Mouse (Mus musculus) limb, embryonic 11.5 days (tissue): ENCODE measurements at regions not wholly inside any gene's neighbourhood (a gene's known extent, or its start where the extent isn't known, plus 50 kb on each side); places are given as distances from the start of the nearest gene placed in this dataset.

Experiments used
- ATAC-seq: fragments of 200-750 bp; cut with Nextera tagmentation; 2 replicates; pipeline ENCODE4 v1.8.0; 2017; ENCODE audit warnings: low read depth; ENCODE audit not compliant: insufficient number of reproducible peaks, low FRiP score, low TSS enrichment
- DNase-seq: peaks from one replicate; pipeline ENCODE4 v3.0.0-alpha.2; 2015; ENCODE audit warnings: low spot score
- H3K27ac ChIP-seq: fragments of 300-500 bp; sonication (generic); replicated peaks from 2 replicates; pipeline ENCODE4 v1.5.1; 2014; ENCODE audit warnings: low read depth, mild to moderate bottlenecking, low read length
- H3K27me3 ChIP-seq: fragments of 300-500 bp; sonication (generic); 2 replicates; pipeline ENCODE4 v1.6.1; 2014; ENCODE audit warnings: mild to moderate bottlenecking, low read length, mixed read lengths; ENCODE audit not compliant: control insufficient read depth, insufficient read depth
- H3K36me3 ChIP-seq: fragments of 300-500 bp; sonication (generic); 2 replicates; pipeline ENCODE4 v1.6.1; 2014; ENCODE audit warnings: mild to moderate bottlenecking, low read length, moderate library complexity, mixed read lengths; ENCODE audit not compliant: control insufficient read depth, insufficient read depth
- H3K4me1 ChIP-seq: fragments of 300-500 bp; sonication (generic); 2 replicates; pipeline ENCODE4 v1.6.1; 2014; ENCODE audit warnings: low read length, mixed read lengths; ENCODE audit not compliant: control insufficient read depth, insufficient read depth
- H3K4me2 ChIP-seq: fragments of 300-500 bp; sonication (generic); 2 replicates; pipeline ENCODE4 v1.6.1; 2014; ENCODE audit warnings: low read depth, mild to moderate bottlenecking, moderate library complexity; ENCODE audit not compliant: severe bottlenecking
- H3K4me3 ChIP-seq: fragments of 300-500 bp; sonication (generic); 2 replicates; pipeline ENCODE4 v1.5.1; 2014; ENCODE audit warnings: low read depth, low read length
- H3K9ac ChIP-seq: fragments of 300-500 bp; sonication (generic); 2 replicates; pipeline ENCODE4 v1.6.1; 2014; ENCODE audit warnings: mild to moderate bottlenecking, low read length
- H3K9me3 ChIP-seq: fragments of 300-500 bp; sonication (generic); 2 replicates; pipeline ENCODE4 v1.6.1; 2016; ENCODE audit warnings: low read length; ENCODE audit not compliant: control insufficient read depth
- WGBS: fragments of 180-500 bp; shearing (Covaris S2); extraction: QIAGEN DNeasy Blood & Tissue Kit; methylation state at CpG from one replicate; pipeline ENCODE4 v1.1.7; 2014; 5-methylcytosine and 5-hydroxymethylcytosine counted together

DNA sequence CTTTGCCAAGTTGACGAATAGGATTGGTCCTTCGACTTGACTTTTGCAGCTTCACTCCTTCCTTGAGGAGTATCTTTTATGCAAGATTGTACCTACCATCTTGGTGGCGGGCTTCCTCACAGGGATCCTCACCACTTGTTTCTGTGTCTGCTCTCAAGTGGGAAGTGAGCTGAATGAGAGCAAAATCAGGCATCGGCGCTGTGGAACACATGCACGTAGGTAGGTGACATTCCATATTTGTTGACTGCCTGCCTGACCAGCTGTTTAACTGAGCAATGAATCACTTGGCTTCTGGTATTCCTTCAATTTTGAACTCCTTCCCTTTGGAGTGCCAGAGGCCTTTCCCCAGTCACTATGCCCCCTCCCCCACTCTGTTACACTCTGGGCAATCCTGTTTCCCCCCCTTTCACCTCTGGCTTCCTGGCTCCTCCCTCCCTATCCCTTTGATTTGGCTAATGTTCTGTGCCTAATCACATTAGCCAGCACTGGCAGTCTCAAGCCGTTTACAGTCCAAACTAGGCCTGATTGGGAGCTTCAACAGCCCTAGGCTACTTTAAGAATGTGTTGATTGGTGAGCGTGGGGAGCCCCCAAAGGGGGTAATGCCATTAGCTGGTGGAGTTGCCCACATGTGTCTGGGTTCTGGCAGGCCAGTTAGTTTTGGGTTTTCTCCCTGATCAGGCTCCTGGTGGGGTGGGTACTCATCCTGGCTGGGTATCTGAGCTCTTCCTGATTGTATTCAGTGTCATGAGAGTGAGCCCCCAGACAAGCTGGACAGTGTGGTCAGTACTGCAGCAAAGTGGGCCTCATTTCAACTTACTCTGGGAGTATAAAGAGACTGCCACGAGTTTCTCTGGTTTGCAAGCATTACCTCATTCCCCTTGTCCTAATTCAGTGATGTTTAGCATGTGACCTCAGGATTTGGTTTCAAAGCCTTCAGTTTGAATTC, 285.8 kb downstream of the Bcl11a start:
- H3K4me3 ChIP-seq, result no peak overlapping the region
- H3K36me3 ChIP-seq, result no peaks in the 10 kb centered on the region
- peak; percentile 59 for DNase-seq
- H3K27me3 ChIP-seq, result no peaks in the 10 kb centered on the region
- WGBS, result 41% methylated on average over 9 of the region's 9 CpGs
- no peak overlapping the region; the same call in 1 of the 2 replicates for H3K27ac ChIP-seq
- peak; percentile 60 for ATAC-seq
- no peaks in the 10 kb centered on the region for H3K9me3 ChIP-seq
- peaks cover 22% of the 10 kb centered on the region for H3K4me1 ChIP-seq
- no peak overlapping the region for H3K9ac ChIP-seq
- no peak overlapping the region for H3K4me2 ChIP-seq

DNA sequence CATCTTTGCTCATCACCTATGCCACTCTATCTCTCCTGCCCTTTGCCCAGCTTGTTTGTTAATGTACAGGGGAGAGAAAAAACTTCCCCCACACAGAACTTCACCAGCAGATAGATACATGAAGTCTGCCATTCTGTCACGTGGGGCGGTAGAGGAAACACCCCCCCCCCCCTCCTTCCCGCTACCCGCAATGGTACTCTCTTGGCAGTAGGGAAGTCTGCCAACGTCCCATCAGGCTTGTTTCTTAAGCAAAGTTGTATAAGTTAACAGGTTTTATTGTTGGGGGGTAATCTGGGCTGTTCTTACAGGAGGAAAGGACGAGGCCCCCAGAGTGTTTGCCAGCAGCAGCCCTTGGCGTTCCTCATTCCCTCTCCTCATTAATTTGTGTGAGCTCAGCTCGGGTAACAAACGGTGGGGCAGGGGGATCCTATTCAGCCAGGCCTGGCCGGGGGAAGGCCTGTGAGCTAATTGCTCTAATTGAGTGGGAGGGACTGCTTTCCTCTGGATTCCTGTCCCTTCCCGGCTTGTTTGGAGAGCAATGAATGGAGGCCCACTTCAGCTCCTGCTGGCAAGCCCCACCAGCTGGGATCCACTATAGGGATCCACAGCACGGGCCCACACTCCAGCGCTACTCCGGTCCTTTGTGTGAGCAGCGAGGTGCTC, 292.5 kb downstream of the Bcl11a start:
- 7% methylated on average over 15 of the region's 15 CpGs for WGBS
- DNase-seq (peak; percentile 75), ATAC-seq (peak; percentile 82)
- Histone ChIP-seq H3K4me3 (no peak overlapping the region), H3K9ac (peak overlapping the region; percentile 38; the same call in 1 of the 2 replicates), H3K36me3 (no peaks in the 10 kb centered on the region), H3K27ac (peak overlapping the region; percentile 75), H3K9me3 (no peaks in the 10 kb centered on the region), H3K4me2 (peak overlapping the region; percentile 17), H3K4me1 (peaks cover 22% of the 10 kb centered on the region), H3K27me3 (no peaks in the 10 kb centered on the region)

DNA sequence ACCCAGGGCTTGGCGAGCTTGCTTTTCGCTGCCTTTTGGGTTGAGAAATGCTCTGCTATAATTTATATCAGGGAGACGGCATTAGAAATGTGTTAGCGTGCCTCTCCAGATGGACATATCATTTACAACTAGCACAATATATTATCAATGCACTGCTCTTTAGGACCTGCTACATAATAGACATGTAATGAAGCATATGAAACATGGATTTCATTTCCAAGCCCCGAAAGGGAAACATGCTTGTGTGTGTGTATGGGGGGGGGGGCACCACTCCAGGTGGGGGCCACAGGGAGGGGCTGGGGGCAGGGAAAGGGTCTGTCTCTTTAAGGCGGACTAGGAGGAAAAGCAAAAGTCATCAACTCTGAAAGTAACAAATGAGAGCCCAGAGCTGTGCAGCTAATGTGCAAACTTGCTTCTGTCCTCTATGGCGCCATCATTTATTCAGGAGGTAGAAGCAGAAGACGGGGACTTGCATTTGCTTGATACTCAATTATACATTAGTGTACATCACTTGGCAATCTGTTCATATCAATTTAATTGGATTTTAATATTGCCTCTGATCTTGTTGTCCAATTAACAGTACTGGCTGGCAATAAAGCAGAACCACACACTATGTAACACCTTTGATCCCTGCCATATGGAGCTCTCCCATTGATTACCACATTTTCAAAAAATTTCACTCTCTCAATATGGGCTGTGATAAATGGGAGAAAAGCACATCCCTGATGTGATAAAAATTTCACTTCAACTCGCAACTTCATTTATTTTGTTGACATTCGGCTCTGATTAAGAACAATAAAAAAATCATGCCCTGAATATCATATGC, 293.2 kb downstream of the Bcl11a start:
- peak overlapping the region; percentile 38; the same call in 1 of the 2 replicates for H3K9ac ChIP-seq
- WGBS, result 43% methylated on average over 10 of the region's 10 CpGs
- no peaks in the 10 kb centered on the region for H3K36me3 ChIP-seq
- peaks cover 22% of the 10 kb centered on the region for H3K4me1 ChIP-seq
- peak overlapping the region; percentile 17 for H3K4me2 ChIP-seq
- no peaks in the 10 kb centered on the region for H3K27me3 ChIP-seq
- DNase-seq (no peak), ATAC-seq (no peak)
- no peak overlapping the region for H3K4me3 ChIP-seq
- no peaks in the 10 kb centered on the region for H3K9me3 ChIP-seq
- peak overlapping the region; percentile 75 for H3K27ac ChIP-seq

DNA sequence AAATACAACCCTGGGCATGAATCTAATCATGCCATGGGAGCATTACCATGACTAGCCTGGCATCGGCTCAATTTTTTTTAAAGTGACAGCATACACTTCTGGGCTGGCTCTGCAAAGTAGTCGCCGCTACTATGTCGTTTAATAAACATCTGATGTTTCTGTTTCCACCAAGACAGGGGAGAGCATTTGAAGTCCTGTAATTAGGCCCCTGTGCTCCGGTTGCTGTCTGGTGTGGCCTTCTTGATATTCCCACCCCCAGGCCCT, 293.8 kb downstream of the Bcl11a start:
- no peaks in the 10 kb centered on the region for H3K27me3 ChIP-seq
- DNase-seq (no peak), ATAC-seq (no peak)
- no peak overlapping the region for H3K4me2 ChIP-seq
- no peaks in the 10 kb centered on the region for H3K36me3 ChIP-seq
- H3K27ac ChIP-seq, result no peak overlapping the region
- WGBS, result 22% methylated on average over 5 of the region's 5 CpGs
- no peaks in the 10 kb centered on the region for H3K9me3 ChIP-seq
- H3K4me3 ChIP-seq, result no peak overlapping the region
- peaks cover 22% of the 10 kb centered on the region for H3K4me1 ChIP-seq
- H3K9ac ChIP-seq, result no peak overlapping the region

DNA sequence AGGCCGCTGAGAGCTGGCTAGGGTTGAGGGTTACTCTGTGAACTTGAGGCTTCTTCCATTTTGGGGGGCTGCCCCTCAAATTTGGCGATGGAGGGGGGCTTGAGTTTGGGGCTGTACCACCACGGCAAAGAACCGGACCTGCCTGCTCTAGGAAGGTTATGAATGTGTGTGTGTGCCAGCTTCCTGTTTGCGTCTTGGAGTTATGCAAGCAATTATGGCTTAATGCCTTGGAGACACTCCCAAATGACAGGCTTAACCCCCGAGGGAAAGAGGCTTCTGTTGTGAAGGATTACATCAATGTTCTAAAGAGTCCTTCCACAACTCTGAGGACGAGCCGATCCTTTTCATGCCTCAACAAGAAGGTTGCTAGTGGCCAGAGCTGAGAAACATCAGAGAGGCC, 294.1 kb downstream of the Bcl11a start:
- 24% methylated on average over 8 of the region's 8 CpGs for WGBS
- H3K9me3 ChIP-seq, result no peaks in the 10 kb centered on the region
- H3K27ac ChIP-seq, result 0 out of 2 replicates have a peak overlapping the region, but pooled peaks have one; percentile 2
- no peak overlapping the region for H3K4me2 ChIP-seq
- H3K9ac ChIP-seq, result no peak overlapping the region
- H3K27me3 ChIP-seq, result no peaks in the 10 kb centered on the region
- ATAC-seq (no peak), DNase-seq (no peak)
- H3K36me3 ChIP-seq, result no peaks in the 10 kb centered on the region
- H3K4me1 ChIP-seq, result peaks cover 22% of the 10 kb centered on the region
- no peak overlapping the region for H3K4me3 ChIP-seq

DNA sequence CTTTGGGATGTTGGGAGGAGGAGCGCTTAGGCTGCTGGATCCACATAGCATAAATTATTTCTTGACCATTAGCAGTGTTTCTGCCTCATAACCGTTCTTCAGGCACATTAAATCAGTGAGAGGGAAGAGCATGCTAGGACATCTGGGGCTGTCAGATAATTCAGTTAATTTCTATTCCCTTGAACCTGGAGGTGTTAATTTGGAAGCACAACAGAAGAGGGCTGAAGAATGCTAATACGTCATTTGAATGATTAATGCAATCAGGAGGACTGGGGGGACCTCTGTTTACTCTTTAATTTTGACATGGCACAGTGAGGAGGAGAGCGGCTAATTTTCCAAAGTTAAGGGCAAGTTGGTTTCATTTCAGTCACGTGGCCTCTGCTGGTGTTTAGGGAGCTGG, 294.8 kb downstream of the Bcl11a start:
- WGBS, result 46% methylated on average over 5 of the region's 5 CpGs
- DNase-seq, result no peak
- no peak overlapping the region for H3K27ac ChIP-seq

DNA sequence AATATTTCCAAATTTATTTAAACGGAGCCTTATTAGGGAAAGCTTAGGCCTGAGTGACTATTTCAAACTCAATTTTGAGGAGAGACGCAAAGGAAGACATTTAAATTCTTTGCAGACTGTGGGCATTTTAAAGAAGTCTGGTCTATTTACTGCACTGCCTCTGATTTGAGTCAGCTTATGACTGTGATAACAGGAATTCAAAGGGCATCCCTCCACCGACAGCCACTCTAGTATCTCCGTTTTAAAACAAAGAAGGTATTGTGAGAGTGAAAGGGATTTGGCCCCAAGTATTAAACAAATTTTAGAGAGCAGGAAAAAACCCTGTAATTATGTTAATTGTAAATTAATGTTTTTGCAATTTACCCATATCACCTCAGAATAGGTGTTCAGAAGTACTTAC, 295.4 kb downstream of the Bcl11a start:
- WGBS, result 65% methylated on average over 4 of the region's 4 CpGs
- no peak overlapping the region for H3K4me2 ChIP-seq
- no peaks in the 10 kb centered on the region for H3K36me3 ChIP-seq
- ATAC-seq, result no peak
- H3K27ac ChIP-seq, result no peak overlapping the region
- no peak overlapping the region for H3K4me3 ChIP-seq
- no peaks in the 10 kb centered on the region for H3K9me3 ChIP-seq
- H3K9ac ChIP-seq, result no peak overlapping the region
- DNase-seq, result no peak
- no peaks in the 10 kb centered on the region for H3K27me3 ChIP-seq
- peaks cover 22% of the 10 kb centered on the region for H3K4me1 ChIP-seq

More for the DNA sequence above, 294.8 kb downstream of the Bcl11a start:
- H3K4me1 ChIP-seq, result peaks cover 22% of the 10 kb centered on the region
- no peaks in the 10 kb centered on the region for H3K9me3 ChIP-seq
- H3K27me3 ChIP-seq, result no peaks in the 10 kb centered on the region
- H3K4me2 ChIP-seq, result no peak overlapping the region
- no peak overlapping the region for H3K9ac ChIP-seq
- no peak overlapping the region for H3K4me3 ChIP-seq
- H3K36me3 ChIP-seq, result no peaks in the 10 kb centered on the region
- ATAC-seq, result no peak

DNA sequence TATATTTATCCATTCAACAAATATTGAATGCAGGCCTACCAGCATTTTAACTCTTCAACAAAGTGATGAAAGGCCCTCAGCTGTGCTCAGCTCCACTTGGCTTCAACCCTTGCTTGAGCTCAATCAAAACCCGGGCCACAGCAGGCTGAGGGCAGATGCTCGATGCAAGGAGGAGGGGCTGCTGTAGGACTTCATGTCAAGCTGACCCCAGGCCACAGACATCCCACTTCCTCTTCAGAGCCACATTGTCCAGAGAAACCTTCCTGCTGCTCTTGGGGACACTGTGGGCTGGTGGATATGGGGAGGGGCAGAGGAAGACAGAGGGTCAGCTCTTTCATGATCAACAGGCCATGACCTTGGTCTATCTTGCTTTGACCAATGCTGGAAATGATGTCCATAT, 299.7 kb downstream of the Bcl11a start:
- Histone ChIP-seq H3K4me2 (no peak overlapping the region), H3K27ac (no peak overlapping the region), H3K9ac (no peak overlapping the region), H3K9me3 (no peaks in the 10 kb centered on the region), H3K27me3 (no peaks in the 10 kb centered on the region), H3K4me1 (peaks cover 4% of the 10 kb centered on the region), H3K36me3 (no peaks in the 10 kb centered on the region), H3K4me3 (no peak overlapping the region)
- no peak for DNase-seq
- 75% methylated on average over 2 of the region's 2 CpGs for WGBS
- no peak for ATAC-seq
